In genomic region chr15:67850118-67850517, GRCm38 (mm10) we compare ENCODE assay signal across 30 mouse cellular contexts.
A peak's percentile ranks its signal among the peaks of the same experiment; 100 is the strongest.
DNase-seq lines count a peak whose midpoint lies in the region; ATAC-seq and TF ChIP-seq lines count a peak whose summit lies in the region.
"Had no signal": no experiment of that assay in that cellular context is flagged by ENCODE, and none has a peak within 500 bp of the region (broad histone marks: within the 10 kb centered on the region; RNA-seq: fewer than 3 reads in every experiment).

No protein-coding gene starts in this region.

- no peak for TF ChIP-seq CTCF in lung, embryonic 14.5 days (IDR thresholded peaks at IDR 0.05; ENCODE audit: low read depth)
- no peak for TF ChIP-seq CTCF in lung, postnatal 0 days (IDR thresholded peaks at IDR 0.05)
- no peak for TF ChIP-seq CTCF in brain, embryonic 14.5 days (IDR thresholded peaks at IDR 0.05; ENCODE audit: borderline replicate concordance, extremely low read depth, insufficient read depth, insufficient read length)

- no peaks in the 10 kb centered on the region for H3K27me3 ChIP-seq in lung, embryonic 14.5 days (ENCODE audit: insufficient read depth, low read length)
- H3K27me3 ChIP-seq in lung, postnatal 0 days (replicated peaks; ENCODE audit: insufficient read depth, low read length): no peaks in the 10 kb centered on the region
- H3K27me3 ChIP-seq: embryonic facial prominence, embryonic 13.5 days; heart, embryonic 13.5 days; limb, embryonic 15.5 days; midbrain, embryonic 15.5 days; neural tube, embryonic 15.5 days; stomach, embryonic 15.5 days had no signal

- H3K27ac ChIP-seq in lung, embryonic 14.5 days (ENCODE audit: low read depth): no peak overlapping the region
- H3K27ac ChIP-seq in lung, postnatal 0 days (ENCODE audit: low read length): no peak overlapping the region
- H3K27ac ChIP-seq: embryonic facial prominence, embryonic 13.5 days; forebrain, embryonic 10.5 days; heart, embryonic 13.5 days; hindbrain, embryonic 14.5 days; limb, embryonic 10.5 days; limb, embryonic 15.5 days; liver, embryonic 14.5 days; midbrain, embryonic 10.5 days; midbrain, embryonic 15.5 days; neural tube, embryonic 15.5 days; stomach, embryonic 15.5 days had no signal

- no peak for TF ChIP-seq POLR2A in brain, embryonic 14.5 days (IDR thresholded peaks at IDR 0.05; ENCODE audit: borderline replicate concordance, extremely low read depth, insufficient read depth, insufficient read length, poor library complexity, severe bottlenecking)

- intact Hi-C loops in left cerebral cortex, postnatal 14 days (cut with DNase I): no loop called here

- H3K36me3 ChIP-seq in lung, embryonic 14.5 days (ENCODE audit: insufficient read depth): no peaks in the 10 kb centered on the region
- H3K36me3 ChIP-seq in lung, postnatal 0 days (ENCODE audit: insufficient read depth, low read length): no peaks in the 10 kb centered on the region
- H3K36me3 ChIP-seq: embryonic facial prominence, embryonic 13.5 days; forebrain, embryonic 10.5 days; heart, embryonic 13.5 days; limb, embryonic 10.5 days; limb, embryonic 15.5 days; midbrain, embryonic 10.5 days; midbrain, embryonic 15.5 days; neural tube, embryonic 15.5 days; stomach, embryonic 15.5 days had no signal

- H3K9ac ChIP-seq in lung, embryonic 14.5 days: no peak overlapping the region
- H3K9ac ChIP-seq in lung, postnatal 0 days (replicated peaks; ENCODE audit: low read depth): no peak overlapping the region
- H3K9ac ChIP-seq: embryonic facial prominence, embryonic 13.5 days; heart, embryonic 13.5 days; hindbrain, embryonic 14.5 days; limb, embryonic 15.5 days; liver, embryonic 14.5 days; midbrain, embryonic 15.5 days; neural tube, embryonic 15.5 days; stomach, embryonic 15.5 days had no signal

- H3K4me2 ChIP-seq in lung, embryonic 14.5 days: no peak overlapping the region
- H3K4me2 ChIP-seq in lung, postnatal 0 days (replicated peaks; ENCODE audit: low read depth, low read length): no peak overlapping the region
- H3K4me2 ChIP-seq: embryonic facial prominence, embryonic 13.5 days; heart, embryonic 13.5 days; hindbrain, embryonic 14.5 days; limb, embryonic 15.5 days; midbrain, embryonic 15.5 days; neural tube, embryonic 15.5 days; stomach, embryonic 15.5 days had no signal

- no peaks in the 10 kb centered on the region for H3K4me1 ChIP-seq in lung, embryonic 14.5 days (ENCODE audit: insufficient read depth)
- H3K4me1 ChIP-seq in lung, postnatal 0 days (ENCODE audit: insufficient read depth, low read depth, low read length): no peaks in the 10 kb centered on the region
- H3K4me1 ChIP-seq: embryonic facial prominence, embryonic 13.5 days; forebrain, embryonic 10.5 days; heart, embryonic 13.5 days; limb, embryonic 10.5 days; limb, embryonic 15.5 days; midbrain, embryonic 10.5 days; midbrain, embryonic 15.5 days; neural tube, embryonic 15.5 days; stomach, embryonic 15.5 days had no signal

- H3K9me3 ChIP-seq in lung, embryonic 14.5 days (ENCODE audit: low read depth, low read length): no peaks in the 10 kb centered on the region
- no peaks in the 10 kb centered on the region for H3K9me3 ChIP-seq in lung, postnatal 0 days (ENCODE audit: low read length)
- H3K9me3 ChIP-seq: forebrain, embryonic 10.5 days; heart, embryonic 13.5 days; limb, embryonic 10.5 days; limb, embryonic 15.5 days; midbrain, embryonic 10.5 days; midbrain, embryonic 15.5 days; neural tube, embryonic 15.5 days; stomach, embryonic 15.5 days had no signal

- ATAC-seq in frontal cortex, adult (ENCODE audit: low TSS enrichment): peak; percentile 83
- no peak for ATAC-seq in lung, embryonic 14.5 days (ENCODE audit: insufficient read depth)
- no peak for ATAC-seq in lung, postnatal 0 days
- ATAC-seq: inflammation-experienced regulatory T-cells, adult 6 months; midbrain, embryonic 15.5 days had no signal

- no peak for TF ChIP-seq EP300 in lung, postnatal 0 days (IDR thresholded peaks at IDR 0.05)

- WGBS in lung, embryonic 14.5 days: 25% methylated on average over 3 of the region's 3 CpGs
- 47% methylated on average over 3 of the region's 3 CpGs for WGBS in lung, postnatal 0 days

- DNase-seq in frontal cortex, postnatal 25 days (ENCODE audit: low spot score in 2 of 2): no peak
- peak; percentile 30 for DNase-seq in lung, embryonic 14.5 days
- no peak for DNase-seq in lung, postnatal 0 days (ENCODE audit: low spot score)
- DNase-seq in brain, embryonic 14.5 days (ENCODE audit: low read depth): peak; percentile 47
- DNase-seq in left cerebral cortex, postnatal 14 days (ENCODE audit: low spot score in 2 of 2): peak; percentile 13 to 53
- no peak for DNase-seq in thymus, postnatal 25 days
- DNase-seq in cerebellum, postnatal 14 days: no peak
- DNase-seq: adrenal gland, postnatal 14 days; cerebellum, adult 8-10 months; gastrocnemius, postnatal 10 days; heart, postnatal 10 days; kidney, adult 11 months; kidney, postnatal 14 days; layer of hippocampus, postnatal 36 days; lung, adult 2 months; retina, postnatal 1 day; thymus, postnatal 14 days had no signal

- no peak overlapping the region for H3K4me3 ChIP-seq in lung, embryonic 14.5 days (ENCODE audit: low read depth, low read length)
- no peak overlapping the region for H3K4me3 ChIP-seq in lung, postnatal 0 days (ENCODE audit: low read depth, low read length)
- H3K4me3 ChIP-seq: embryonic facial prominence, embryonic 13.5 days; forebrain, embryonic 10.5 days; heart, embryonic 13.5 days; limb, embryonic 10.5 days; limb, embryonic 15.5 days; midbrain, embryonic 10.5 days; midbrain, embryonic 15.5 days; neural tube, embryonic 15.5 days; stomach, embryonic 15.5 days had no signal

Comparison
In these comparisons a context has a peak if more than half of its experiments do, and no peak if none do; other contexts are left out.
1. DNase-seq: peak in lung, embryonic 14.5 days (single experiment), brain, embryonic 14.5 days (single experiment) and left cerebral cortex, postnatal 14 days (2 of 2); none in frontal cortex, postnatal 25 days (0 of 2), lung, postnatal 0 days (single experiment), thymus, postnatal 25 days (single experiment) and cerebellum, postnatal 14 days (0 of 2).